Mouse (Mus musculus) embryonic facial prominence, embryonic 12.5 days (tissue): ENCODE results near the gene Megf11. TPM values are rescaled to one million over a fixed set of nuclear protein-coding genes. Genes with fewer than 3 reads are reported as not detected.

ENCODE experiments used
- microRNA-seq: library from miRNA; unstranded; fragments of <30 nt; microRNA quantifications from one replicate; pipeline ENCODE4, GENCODE M21; 2017
- polyA plus RNA-seq: library from polyadenylated mRNA; unstranded; fragments of >200 nt; fragmentation: Nextera tagmentation; extraction: Ambion mirVana; gene quantifications from 2 replicates; pipeline ENCODE4 v1.2.1, GENCODE M21; 2016

The Megf11 gene
- polyA plus RNA-seq, 1 experiment from 2014 or later, result 1.2 TPM

Small RNA genes within 50 kb of the gene (microRNA-seq; reads per million reads assigned to microRNA genes)
- not detected for gene Gm47308

Other genes with a start within 250 kb of the Megf11 start
- 24.4 and 27.8 TPM in 2 replicates for gene Zwilch, start 212.5 kb upstream of the Megf11 start, polyA plus RNA-seq
- 1,066 and 1,135 TPM in 2 replicates for gene Rpl4, start 212.3 kb upstream of the Megf11 start, polyA plus RNA-seq
- 28.9 and 29.5 TPM in 2 replicates for gene Snapc5, start 206.4 kb upstream of the Megf11 start, polyA plus RNA-seq
- gene Uchl4, start 150.4 kb upstream of the Megf11 start, polyA plus RNA-seq, result 3.0 and 4.4 TPM in 2 replicates
- 77.0 and 79.1 TPM in 2 replicates for gene Map2k1, start 132.0 kb upstream of the Megf11 start, polyA plus RNA-seq
- 213 and 231 TPM in 2 replicates for gene Tipin, start 104.0 kb upstream of the Megf11 start, polyA plus RNA-seq
- gene Dis3l, start 44.3 kb upstream of the Megf11 start, polyA plus RNA-seq, result 22.2 TPM in 2 replicates